Mouse (Mus musculus) heart, embryonic 14.5 days (tissue): ENCODE results near the gene Sort1. TPM values are rescaled to one million over a fixed set of nuclear protein-coding genes. Genes with fewer than 3 reads are reported as not detected.
"Not testable (repeated sequence)": the region's sequence is repeated elsewhere in the genome, so short reads cannot be mapped to it uniquely, and the experiment has no call there.

ENCODE experiments used
- ATAC-seq: fragments of 200-750 bp; cut with Nextera tagmentation; 2 replicates; pipeline ENCODE4 v1.8.0; 2017; ENCODE audit warnings: low read depth, moderate TSS enrichment; ENCODE audit not compliant: insufficient number of reproducible peaks, insufficient read depth, low FRiP score
- H3K27ac ChIP-seq, 2 experiments: fragments of 200-500 bp in 1 of 2; fragments of 300-500 bp in 1 of 2; sonication (generic) in 1 of 2; replicated peaks in 1 of 2; 2 replicates each; pipeline ENCODE4 v1.5.1; 2012 to 2014; ENCODE audit warnings: low read depth in 2 of 2, low read length in 2 of 2, control low read depth in 1 of 2, mild to moderate bottlenecking in 1 of 2, mixed read lengths in 1 of 2; ENCODE audit not compliant: control insufficient read depth in 1 of 2, insufficient read depth in 1 of 2
- H3K27me3 ChIP-seq: fragments of 300-500 bp; sonication (generic); 2 replicates; pipeline ENCODE4 v1.6.1; 2014; ENCODE audit warnings: mild to moderate bottlenecking, low read length, control low read depth; ENCODE audit not compliant: control insufficient read depth, insufficient read depth
- H3K36me3 ChIP-seq: fragments of 300-500 bp; sonication (generic); 2 replicates; pipeline ENCODE4 v1.6.1; 2014; ENCODE audit warnings: mild to moderate bottlenecking, control low read depth, low read length, mixed read lengths; ENCODE audit not compliant: control insufficient read depth, insufficient read depth
- H3K4me1 ChIP-seq, 2 experiments: fragments of 200-500 bp in 1 of 2; fragments of 300-500 bp in 1 of 2; sonication (generic) in 1 of 2; 2 replicates each; pipeline ENCODE4 v1.6.1; 2012 to 2014; ENCODE audit warnings: low read length in 2 of 2, control low read depth in 1 of 2, mixed read lengths in 1 of 2; ENCODE audit not compliant: control insufficient read depth in 2 of 2, insufficient read depth in 2 of 2
- H3K4me2 ChIP-seq: fragments of 300-500 bp; sonication (generic); 2 replicates; pipeline ENCODE4 v1.6.1; 2014; ENCODE audit warnings: mild to moderate bottlenecking, low read length
- H3K4me3 ChIP-seq, 2 experiments: fragments of 200-500 bp in 1 of 2; fragments of 300-500 bp in 1 of 2; sonication (generic) in 1 of 2; 2 replicates each; pipeline ENCODE4 v1.5.1; 2012 to 2014; ENCODE audit warnings: low read length in 2 of 2, mild to moderate bottlenecking in 2 of 2, control low read depth in 1 of 2, low read depth in 1 of 2, moderate library complexity in 1 of 2; ENCODE audit not compliant: control insufficient read depth in 1 of 2, insufficient read depth in 1 of 2
- H3K9ac ChIP-seq: fragments of 300-500 bp; sonication (generic); 2 replicates; pipeline ENCODE4 v1.6.1; 2014; ENCODE audit warnings: mild to moderate bottlenecking, low read length
- H3K9me3 ChIP-seq: fragments of 300-500 bp; sonication (generic); 2 replicates; pipeline ENCODE4 v1.6.1; 2016; ENCODE audit warnings: low read length, control low read depth; ENCODE audit not compliant: control insufficient read depth
- WGBS: fragments of 180-500 bp; shearing (Covaris S2); extraction: QIAGEN DNeasy Blood & Tissue Kit; methylation state at CpG from one replicate; pipeline ENCODE4 v1.1.7; 2014; 5-methylcytosine and 5-hydroxymethylcytosine counted together
- polyA plus RNA-seq: library from polyadenylated mRNA; unstranded; fragments of >200 nt; fragmentation: Nextera tagmentation; extraction: Ambion mirVana; gene quantifications from 2 replicates; pipeline ENCODE4 v1.2.1, GENCODE M21; 2014

Sort1 gene
- polyA plus RNA-seq, 1 experiment from 2014 or later, result 21.4 TPM

- Histone ChIP-seq H3K4me2 (no peak overlapping the region), H3K27me3 (no peaks in the 10 kb centered on the region), H3K36me3 (peaks cover 26% of the 10 kb centered on the region), H3K4me1 (peaks cover 0 to 24% of the 10 kb centered on the region in 2 experiments; a peak in 2 of 4 replicates), H3K9ac (no peak overlapping the region), H3K4me3 (no peak overlapping the region), H3K27ac (no peak overlapping the region), H3K9me3 (no peaks in the 10 kb centered on the region)
- ATAC-seq, result no peak
- 55% methylated on average over 3 of the region's 3 CpGs for WGBS
These were observed 24.6 kb upstream of the Sort1 start for GRCm38 (mm10) chr3:108259319-108259718.

- H3K4me3 ChIP-seq, H3K9me3 ChIP-seq, H3K27ac ChIP-seq, ATAC-seq, H3K4me1 ChIP-seq, H3K9ac ChIP-seq, H3K27me3 ChIP-seq, H3K4me2 ChIP-seq: not testable (repeated sequence)
- WGBS, result 74% methylated on average over 5 of the region's 5 CpGs
- peaks cover 55% of the 10 kb centered on the region for H3K36me3 ChIP-seq
These were observed 4.4 kb upstream of the Sort1 start for GRCm38 (mm10) chr3:108279495-108279894.

GRCm38 (mm10) chr3:108282401-108283240, 1.3 kb upstream of the Sort1 start:
- Histone ChIP-seq H3K4me2 (peak overlapping the region; percentile 70), H3K27me3 (no peaks in the 10 kb centered on the region), H3K9ac (peak overlapping the region; percentile 76), H3K4me1 (peaks cover 7 to 25% of the 10 kb centered on the region in 2 experiments), H3K36me3 (peaks cover 24% of the 10 kb centered on the region), H3K9me3 (no peaks in the 10 kb centered on the region), H3K4me3 (peak overlapping the region in 1 of 2 experiments; percentile 88; a peak in 2 of 4 replicates), H3K27ac (peak overlapping the region; percentile 35 to 79; a peak in 2 of 4 replicates)
- ATAC-seq, result no peak
- WGBS, result 32% methylated on average over 12 of the region's 12 CpGs

GRCm38 (mm10) chr3:108283241-108283561, 681 bp upstream of the Sort1 start:
- peak overlapping the region; percentile 70 for H3K4me2 ChIP-seq
- no peak for ATAC-seq
- peak overlapping the region; percentile 88 for H3K4me3 ChIP-seq
- H3K9ac ChIP-seq, result peak overlapping the region; percentile 76
- no peaks in the 10 kb centered on the region for H3K27me3 ChIP-seq
- peak overlapping the region; percentile 55 to 79 for H3K27ac ChIP-seq
- no peaks in the 10 kb centered on the region for H3K9me3 ChIP-seq
- peaks cover 18% of the 10 kb centered on the region for H3K36me3 ChIP-seq
- peaks cover 13 to 31% of the 10 kb centered on the region in 2 experiments for H3K4me1 ChIP-seq
- WGBS, result 14% methylated on average over 6 of the region's 6 CpGs

- H3K4me3 ChIP-seq, result peak overlapping the region; percentile 88; a peak in 3 of 4 replicates
- no peaks in the 10 kb centered on the region for H3K9me3 ChIP-seq
- WGBS, result 34% methylated on average over 4 of the region's 4 CpGs
- H3K9ac ChIP-seq, result peak overlapping the region; percentile 89
- no peak overlapping the region for H3K27ac ChIP-seq
- peaks cover 6% of the 10 kb centered on the region for H3K36me3 ChIP-seq
- peaks cover 22 to 51% of the 10 kb centered on the region in 2 experiments for H3K4me1 ChIP-seq
- no peak for ATAC-seq
- H3K27me3 ChIP-seq, result no peaks in the 10 kb centered on the region
- peak overlapping the region; percentile 70 for H3K4me2 ChIP-seq
These were observed 1.3 kb downstream of the Sort1 start for GRCm38 (mm10) chr3:108285078-108285711.

- Histone ChIP-seq H3K36me3 (no peaks in the 10 kb centered on the region), H3K4me2 (peak overlapping the region; percentile 28; the same call in 1 of the 2 replicates), H3K9ac (peak overlapping the region; percentile 42; the same call in 1 of the 2 replicates), H3K4me1 (peaks cover 31 to 62% of the 10 kb centered on the region in 2 experiments), H3K27me3 (no peaks in the 10 kb centered on the region), H3K27ac (peak overlapping the region in 1 of 2 experiments; percentile 55; a peak in 1 of 4 replicates), H3K4me3 (no peak overlapping the region), H3K9me3 (no peaks in the 10 kb centered on the region)
- ATAC-seq, result no peak
- 50% methylated on average over 14 of the region's 14 CpGs for WGBS
These were observed 3.0 kb downstream of the Sort1 start for GRCm38 (mm10) chr3:108286671-108287439.
